Comparison of ENCODE assay signal across 9 mouse cellular contexts in genomic region chr8:95914905-95915643, GRCm38 (mm10). TPM values are rescaled to one million over a fixed set of nuclear protein-coding genes. Genes with fewer than 3 reads are reported as not detected.
DNase-seq lines count a peak whose midpoint lies in the region; ATAC-seq and TF ChIP-seq lines count a peak whose summit lies in the region.
"Had no signal": no experiment of that assay in that cellular context is flagged by ENCODE, and none has a peak within 500 bp of the region (broad histone marks: within the 10 kb centered on the region; RNA-seq: fewer than 3 reads in every experiment).

No protein-coding gene starts in this region.

- TF ChIP-seq EP300 in heart, postnatal 0 days (IDR thresholded peaks at IDR 0.05; ENCODE audit: low read depth): no peak
- TF ChIP-seq EP300 in liver, postnatal 0 days (IDR thresholded peaks at IDR 0.05; ENCODE audit: low read depth): no peak

- DNase-seq in brain, embryonic 18.5 days (ENCODE audit: low read depth, low spot score): peak; percentile 45
- peak; percentile 38 for DNase-seq in fibroblast of lung, adult 2 months (ENCODE audit: low read depth)
- peak; percentile 32 for DNase-seq in heart, postnatal 0 days (ENCODE audit: low spot score)
- peak; percentile 64 to 89 for DNase-seq in kidney, postnatal 36 days
- peak; percentile 79 for DNase-seq in liver, postnatal 0 days
- DNase-seq in testis, postnatal 14 days (ENCODE audit: low spot score): peak; percentile 39

- H3K4me2 ChIP-seq in heart, postnatal 0 days (ENCODE audit: low read depth, low read length): no peak overlapping the region
- no peak overlapping the region for H3K4me2 ChIP-seq in liver, postnatal 0 days (ENCODE audit: low read depth, low read length)
- no peak overlapping the region for H3K4me2 ChIP-seq in neural tube, embryonic 15.5 days

- H3K27me3 ChIP-seq in E14TG2a.4 (ENCODE audit: insufficient read depth, low read length): peaks cover 14% of the 10 kb centered on the region
- H3K27me3 ChIP-seq in heart, postnatal 0 days (ENCODE audit: control insufficient read depth, insufficient read depth, low read length): no peaks in the 10 kb centered on the region
- no peaks in the 10 kb centered on the region for H3K27me3 ChIP-seq in liver, postnatal 0 days (ENCODE audit: insufficient read depth, low read length)
- H3K27me3 ChIP-seq in neural tube, embryonic 15.5 days (replicated peaks): no peaks in the 10 kb centered on the region

- H3K9ac ChIP-seq in heart, postnatal 0 days (replicated peaks; ENCODE audit: low read depth, low read length): no peak overlapping the region
- no peak overlapping the region for H3K9ac ChIP-seq in liver, postnatal 0 days (replicated peaks)
- no peak overlapping the region for H3K9ac ChIP-seq in neural tube, embryonic 15.5 days (replicated peaks)

- H3K27ac ChIP-seq in heart, postnatal 0 days (ENCODE audit: low read depth): no peak overlapping the region
- no peak overlapping the region for H3K27ac ChIP-seq in liver, postnatal 0 days (ENCODE audit: low read depth)
- H3K27ac ChIP-seq in neural tube, embryonic 15.5 days (replicated peaks): no peak overlapping the region
- H3K27ac ChIP-seq: limb, embryonic 12.5 days had no signal

- no peaks in the 10 kb centered on the region for H3K9me3 ChIP-seq in E14TG2a.4 (ENCODE audit: low read length)
- no peaks in the 10 kb centered on the region for H3K9me3 ChIP-seq in heart, postnatal 0 days (replicated peaks; ENCODE audit: control insufficient read depth, low read length)
- H3K9me3 ChIP-seq in liver, postnatal 0 days (ENCODE audit: low read length): no peaks in the 10 kb centered on the region
- no peaks in the 10 kb centered on the region for H3K9me3 ChIP-seq in neural tube, embryonic 15.5 days (replicated peaks)
- H3K9me3 ChIP-seq: limb, embryonic 12.5 days had no signal

- ATAC-seq in heart, postnatal 0 days (ENCODE audit: insufficient read depth, low read depth): peak; percentile 74
- peak; percentile 59; the same call in 1 of the 2 replicates for ATAC-seq in liver, postnatal 0 days
- peak; percentile 88 for ATAC-seq in neural tube, embryonic 15.5 days (ENCODE audit: low FRiP score)

- H3K4me3 ChIP-seq in E14TG2a.4 (replicated peaks; ENCODE audit: low read length): no peak overlapping the region
- no peak overlapping the region for H3K4me3 ChIP-seq in heart, postnatal 0 days (ENCODE audit: low read depth, low read length)
- H3K4me3 ChIP-seq in liver, postnatal 0 days (ENCODE audit: low read depth, low read length): no peak overlapping the region
- H3K4me3 ChIP-seq in neural tube, embryonic 15.5 days (replicated peaks): no peak overlapping the region

- peak; percentile 78 for TF ChIP-seq CTCF in E14TG2a.4 (conservative IDR thresholded peaks at IDR 0.05; ENCODE audit: low read length)
- peak; percentile 93 for TF ChIP-seq CTCF in heart, postnatal 0 days (IDR thresholded peaks at IDR 0.05; ENCODE audit: low read depth)
- TF ChIP-seq CTCF in liver, postnatal 0 days (IDR thresholded peaks at IDR 0.05; ENCODE audit: low read depth): peak; percentile 92

- no peaks in the 10 kb centered on the region for H3K36me3 ChIP-seq in E14TG2a.4 (ENCODE audit: insufficient read depth, low read length)
- no peaks in the 10 kb centered on the region for H3K36me3 ChIP-seq in heart, postnatal 0 days (replicated peaks; ENCODE audit: control insufficient read depth, insufficient read depth, low read length)
- H3K36me3 ChIP-seq in liver, postnatal 0 days (replicated peaks; ENCODE audit: insufficient read depth, low read length): no peaks in the 10 kb centered on the region
- no peaks in the 10 kb centered on the region for H3K36me3 ChIP-seq in neural tube, embryonic 15.5 days
- H3K36me3 ChIP-seq: limb, embryonic 12.5 days had no signal

- H3K4me1 ChIP-seq in E14TG2a.4 (replicated peaks; ENCODE audit: low read depth, low read length): peaks cover 15% of the 10 kb centered on the region
- no peaks in the 10 kb centered on the region; the same call in 1 of the 2 replicates for H3K4me1 ChIP-seq in heart, postnatal 0 days (ENCODE audit: control insufficient read depth, insufficient read depth)
- H3K4me1 ChIP-seq in liver, postnatal 0 days (ENCODE audit: insufficient read depth): peaks cover 4% of the 10 kb centered on the region; the same call in 1 of the 2 replicates
- peaks cover 8% of the 10 kb centered on the region for H3K4me1 ChIP-seq in neural tube, embryonic 15.5 days

- WGBS in heart, postnatal 0 days: 7% methylated on average over 7 of the region's 7 CpGs
- 10% methylated on average over 7 of the region's 7 CpGs for WGBS in liver, postnatal 0 days (ENCODE audit: insufficient replicate concordance)
- WGBS in neural tube, embryonic 15.5 days: 6% methylated on average over 7 of the region's 7 CpGs

RNA-seq across cellular contexts. Expression of gene Got2, which starts 26.7 kb away (rescaled TPM):
- total RNA-seq in heart, postnatal 0 days (2014; rRNA removed; ENCODE audit: low replicate concordance): 624 and 648 TPM in 2 replicates
- 605 and 617 TPM in 2 replicates for polyA plus RNA-seq in heart, postnatal 0 days (2015; fragmentation: Nextera tagmentation; extraction: Ambion mirVana)
- polyA plus RNA-seq in liver, postnatal 0 days (2015; fragmentation: Nextera tagmentation; extraction: Ambion mirVana): 299 and 308 TPM in 2 replicates
- polyA plus RNA-seq in neural tube, embryonic 15.5 days (2015; fragmentation: Nextera tagmentation; extraction: Ambion mirVana): 235 and 242 TPM in 2 replicates
